Mouse (Mus musculus) E14TG2a.4 (cell line): ENCODE measurements at regions not wholly inside any gene's neighbourhood (a gene's known extent, or its start where the extent isn't known, plus 50 kb on each side); places are given as distances from the start of the nearest gene placed in this dataset.

Experiments
- CTCF ChIP-seq: conservative IDR thresholded peaks from 2 replicates; pipeline ENCODE4 v1.5.1; 2014; ENCODE audit warnings: low read length
- POU5F1 ChIP-seq: IDR thresholded peaks from 2 replicates; pipeline ENCODE4 v1.6.1; 2014; ENCODE audit warnings: low read length, borderline replicate concordance

DNA sequence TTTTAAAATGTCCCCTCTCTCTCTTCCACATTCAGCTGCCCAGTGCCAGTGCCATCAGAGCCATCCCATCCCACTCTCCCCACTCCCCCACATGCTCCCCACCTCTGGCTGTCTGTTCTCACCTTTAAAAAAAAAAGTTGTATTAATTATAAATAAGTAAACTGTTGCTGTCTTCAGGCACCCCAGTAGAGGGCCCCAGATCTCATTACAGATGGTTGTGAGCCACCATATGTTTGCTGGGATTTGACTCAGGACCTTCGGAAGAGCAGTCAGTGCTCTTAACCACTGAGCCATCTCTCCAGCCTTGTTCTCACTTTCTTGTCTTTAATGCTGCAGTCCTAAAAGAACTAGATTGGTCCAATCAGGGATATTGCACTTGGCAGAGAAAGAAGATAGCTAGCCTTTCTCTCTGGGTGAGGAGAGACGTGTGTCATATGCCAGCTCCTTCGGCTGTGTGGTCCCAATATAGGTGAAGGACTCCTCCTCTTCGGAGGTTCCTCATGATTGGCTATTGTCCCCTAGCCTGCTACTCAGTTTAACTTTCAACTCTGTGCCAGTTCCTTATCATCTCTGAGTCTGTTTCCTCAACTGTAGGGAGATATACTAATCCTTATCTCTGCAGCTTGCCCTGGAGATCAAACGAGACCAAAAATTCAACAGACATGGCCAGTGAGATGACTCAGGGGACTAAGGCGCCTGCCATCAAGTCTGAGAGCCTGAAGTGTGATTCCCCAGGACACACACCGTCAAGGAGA is 66.8 kb upstream of the Usp24 start:
- TF ChIP-seq CTCF (no peak), POU5F1 (no peak)
